Mouse (Mus musculus) testis, adult 2 months (tissue): ENCODE measurements at regions not wholly inside any gene's neighbourhood (a gene's known extent, or its start where the extent isn't known, plus 50 kb on each side); places are given as distances from the start of the nearest gene placed in this dataset.

Source experiments
- CTCF ChIP-seq: fragments of 200-500 bp; IDR thresholded peaks from 2 replicates; pipeline ENCODE4 v1.5.1; 2012; ENCODE audit warnings: low read depth, mild to moderate bottlenecking, inconsistent platforms, low read length, moderate library complexity; ENCODE audit not compliant: control insufficient read depth, insufficient read depth, insufficient replicate concordance
- POLR2A ChIP-seq: fragments of 200-500 bp; IDR thresholded peaks from 2 replicates; pipeline ENCODE4 v1.6.1; 2012; ENCODE audit warnings: low read depth, mild to moderate bottlenecking, inconsistent platforms, low read length, moderate library complexity; ENCODE audit not compliant: control insufficient read depth

DNA sequence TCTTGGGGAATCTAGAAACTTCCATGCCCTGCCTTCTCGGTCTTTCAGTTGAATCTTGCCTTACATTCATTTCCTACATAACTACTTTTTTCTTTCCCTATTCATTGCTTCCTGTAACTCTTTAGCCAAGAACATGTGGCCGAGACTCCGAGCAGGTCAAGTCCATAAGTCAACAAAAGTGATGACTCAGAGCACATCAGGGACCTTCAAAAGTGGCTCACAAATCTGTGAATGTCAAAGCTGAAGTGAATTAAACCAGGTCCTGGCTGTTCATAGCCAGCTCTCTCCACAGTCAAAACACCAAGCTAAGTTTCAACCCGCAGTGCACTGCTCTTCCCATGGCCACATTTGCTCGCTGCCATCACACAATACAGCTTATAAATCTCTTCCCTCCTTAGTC lies 252.5 kb upstream of the Zfp703 start:
- TF ChIP-seq CTCF (no peak), POLR2A (no peak)
